Mouse (Mus musculus) testis, adult 2 months (tissue): ENCODE measurements at regions not wholly inside any gene's neighbourhood (a gene's known extent, or its start where the extent isn't known, plus 50 kb on each side); places are given as distances from the start of the nearest gene placed in this dataset.

Experiments used
- CTCF ChIP-seq: fragments of 200-500 bp; IDR thresholded peaks from 2 replicates; pipeline ENCODE4 v1.5.1; 2012; ENCODE audit warnings: low read depth, mild to moderate bottlenecking, inconsistent platforms, low read length, moderate library complexity; ENCODE audit not compliant: control insufficient read depth, insufficient read depth, insufficient replicate concordance
- POLR2A ChIP-seq: fragments of 200-500 bp; IDR thresholded peaks from 2 replicates; pipeline ENCODE4 v1.6.1; 2012; ENCODE audit warnings: low read depth, mild to moderate bottlenecking, inconsistent platforms, low read length, moderate library complexity; ENCODE audit not compliant: control insufficient read depth

DNA sequence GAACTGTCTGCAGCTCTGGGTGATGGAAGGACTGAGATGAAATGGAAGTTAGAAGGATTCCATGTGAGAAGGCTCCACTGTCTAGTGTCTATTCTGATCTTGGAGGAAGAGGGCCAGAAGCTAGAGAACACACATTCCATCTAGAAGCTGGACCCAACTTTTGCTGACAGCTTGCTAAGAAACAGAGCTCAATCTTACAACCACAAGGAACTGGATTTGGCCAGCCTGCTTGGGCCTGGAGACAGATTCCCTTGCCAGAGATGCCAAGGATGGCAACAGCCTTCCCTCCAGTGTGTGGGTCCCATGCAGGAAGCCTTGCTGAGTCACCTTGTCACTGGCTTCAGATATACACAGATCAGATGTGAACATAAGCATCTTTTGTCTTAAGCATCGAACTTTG, 591.0 kb downstream of the Tns3 start:
- TF ChIP-seq CTCF (no peak), POLR2A (no peak)
